Mouse (Mus musculus): ENCODE data around the gene Sap18b.

GRCm38 (mm10) chr8:95841436-95841835, 16.3 kb downstream of the Sap18b start:
- no peak for TF ChIP-seq CTCF (IDR thresholded peaks at IDR 0.05; ENCODE audit: low read depth, low read length)
- no peak for TF ChIP-seq POLR2A (IDR thresholded peaks at IDR 0.05; ENCODE audit: extremely low read depth, insufficient read depth, low read length)

All from liver, adult 2 months (tissue).